Mouse (Mus musculus) liver, embryonic 14.5 days (tissue): ENCODE measurements around the gene Dusp3. TPM values are rescaled to one million over a fixed set of nuclear protein-coding genes. Genes with fewer than 3 reads are reported as not detected.
A peak's percentile ranks its signal among the peaks of the same experiment; 100 is the strongest.
"Not testable (repeated sequence)": the region's sequence is repeated elsewhere in the genome, so short reads cannot be mapped to it uniquely, and the experiment has no call there.

Experiments used
- ATAC-seq: fragments of 200-750 bp; cut with Nextera tagmentation; 2 replicates; pipeline ENCODE4 v1.8.0; 2017; ENCODE audit warnings: moderate number of reproducible peaks, mild to moderate bottlenecking, moderate library complexity; ENCODE audit not compliant: insufficient read depth
- DNase-seq, 3 experiments: peaks; one replicate each; pipeline ENCODE4 v3.0.0-alpha.2; 2012 to 2013; ENCODE audit warnings: low read depth in 3 of 3, low spot score in 3 of 3
- H3K27ac ChIP-seq: fragments of 300-500 bp; sonication (generic); 2 replicates; pipeline ENCODE4 v1.5.1; 2014; ENCODE audit warnings: moderate library complexity, mild to moderate bottlenecking, control low read depth, inconsistent platforms
- H3K27me3 ChIP-seq: fragments of 300-500 bp; sonication (generic); 2 replicates; pipeline ENCODE4 v1.6.1; 2014; ENCODE audit warnings: mild to moderate bottlenecking, low read length, moderate library complexity; ENCODE audit not compliant: control insufficient read depth, insufficient read depth
- H3K36me3 ChIP-seq: fragments of 300-500 bp; sonication (generic); replicated peaks from 2 replicates; pipeline ENCODE4 v1.6.1; 2014; ENCODE audit warnings: low read depth; ENCODE audit not compliant: control insufficient read depth, insufficient read depth
- H3K4me1 ChIP-seq, 2 experiments: fragments of 200-500 bp in 1 of 2; fragments of 300-500 bp in 1 of 2; sonication (generic) in 1 of 2; replicated peaks; 2 replicates each; pipeline ENCODE4 v1.6.1; 2012 to 2014; ENCODE audit warnings: antibody characterized with exemption in 1 of 2, inconsistent platforms in 1 of 2, low read length in 1 of 2; ENCODE audit not compliant: control insufficient read depth in 2 of 2, insufficient read depth in 2 of 2
- H3K4me2 ChIP-seq: fragments of 300-500 bp; sonication (generic); 2 replicates; pipeline ENCODE4 v1.6.1; 2014; ENCODE audit warnings: low read depth, mild to moderate bottlenecking, control low read depth, moderate library complexity
- H3K4me3 ChIP-seq, 2 experiments: fragments of 200-500 bp in 1 of 2; fragments of 300-500 bp in 1 of 2; sonication (generic) in 1 of 2; 2 replicates each; pipeline ENCODE4 v1.5.1; 2012 to 2014; ENCODE audit warnings: low read depth in 2 of 2, low read length in 2 of 2, mild to moderate bottlenecking in 2 of 2, control low read depth in 1 of 2, inconsistent platforms in 1 of 2, moderate library complexity in 1 of 2; ENCODE audit not compliant: insufficient read depth in 1 of 2
- H3K9ac ChIP-seq: fragments of 300-500 bp; sonication (generic); replicated peaks from 2 replicates; pipeline ENCODE4 v1.6.1; 2014; ENCODE audit warnings: mild to moderate bottlenecking, control low read depth, moderate library complexity
- H3K9me3 ChIP-seq: fragments of 300-500 bp; sonication (generic); 2 replicates; pipeline ENCODE4 v1.6.1; 2016; ENCODE audit warnings: low read length, mixed read lengths; ENCODE audit not compliant: control insufficient read depth
- CTCF ChIP-seq: IDR thresholded peaks from 2 replicates; pipeline ENCODE4 v1.5.1; 2016; ENCODE audit warnings: antibody characterized with exemption, low read depth, control low read depth
- EP300 ChIP-seq: IDR thresholded peaks from 2 replicates; pipeline ENCODE4 v1.6.1; 2016; ENCODE audit warnings: antibody characterized with exemption, low read depth
- WGBS: fragments of 180-500 bp; shearing (Covaris S2); extraction: QIAGEN DNeasy Blood & Tissue Kit; methylation state at CpG from one replicate; pipeline ENCODE4 v1.1.7; 2014; ENCODE audit not compliant: insufficient replicate concordance; 5-methylcytosine and 5-hydroxymethylcytosine counted together
- polyA plus RNA-seq, 2 experiments: library from polyadenylated mRNA; depleted of rRNA in 1 of 2; stranded (reverse) in 1 of 2; unstranded in 1 of 2; fragments of >200 nt; fragmentation: Nextera tagmentation in 1 of 2; extraction: Ambion mirVana in 1 of 2; gene quantifications; 2 replicates each; pipeline versions ENCODE4 v1.2.1 to v1.2.3; 2012 to 2014

Gene Dusp3
- polyA plus RNA-seq, 2 experiments = 4.8 to 6.3 TPM

GRCm38 (mm10) chr11:101985990-101986389, 823 bp downstream of the Dusp3 start:
- no peak for ATAC-seq
- WGBS = 9% methylated on average over 10 of the region's 10 CpGs
- no peak for TF ChIP-seq EP300
- TF ChIP-seq CTCF = peak; percentile 93
- peak; percentile 52 to 53 (median 52) for DNase-seq
- H3K36me3 ChIP-seq = no peaks in the 10 kb centered on the region
- H3K9ac ChIP-seq = no peak overlapping the region
- peaks cover 13% of the 10 kb centered on the region for H3K27me3 ChIP-seq
- no peak overlapping the region for H3K4me3 ChIP-seq
- H3K27ac ChIP-seq = no peak overlapping the region
- H3K4me2 ChIP-seq = no peak overlapping the region
- no peaks in the 10 kb centered on the region for H3K9me3 ChIP-seq
- H3K4me1 ChIP-seq = peaks cover 4 to 9% of the 10 kb centered on the region in 2 experiments

- not testable (repeated sequence) for H3K9ac ChIP-seq, H3K27ac ChIP-seq, H3K4me2 ChIP-seq, DNase-seq, ATAC-seq, H3K4me3 ChIP-seq, H3K4me1 ChIP-seq, H3K36me3 ChIP-seq, H3K9me3 ChIP-seq
- WGBS = 53% methylated on average over 6 of the region's 6 CpGs
- peaks cover 13% of the 10 kb centered on the region for H3K27me3 ChIP-seq
Observed at GRCm38 (mm10) chr11:101985450-101985849, 1.4 kb downstream of the Dusp3 start.

DNA sequence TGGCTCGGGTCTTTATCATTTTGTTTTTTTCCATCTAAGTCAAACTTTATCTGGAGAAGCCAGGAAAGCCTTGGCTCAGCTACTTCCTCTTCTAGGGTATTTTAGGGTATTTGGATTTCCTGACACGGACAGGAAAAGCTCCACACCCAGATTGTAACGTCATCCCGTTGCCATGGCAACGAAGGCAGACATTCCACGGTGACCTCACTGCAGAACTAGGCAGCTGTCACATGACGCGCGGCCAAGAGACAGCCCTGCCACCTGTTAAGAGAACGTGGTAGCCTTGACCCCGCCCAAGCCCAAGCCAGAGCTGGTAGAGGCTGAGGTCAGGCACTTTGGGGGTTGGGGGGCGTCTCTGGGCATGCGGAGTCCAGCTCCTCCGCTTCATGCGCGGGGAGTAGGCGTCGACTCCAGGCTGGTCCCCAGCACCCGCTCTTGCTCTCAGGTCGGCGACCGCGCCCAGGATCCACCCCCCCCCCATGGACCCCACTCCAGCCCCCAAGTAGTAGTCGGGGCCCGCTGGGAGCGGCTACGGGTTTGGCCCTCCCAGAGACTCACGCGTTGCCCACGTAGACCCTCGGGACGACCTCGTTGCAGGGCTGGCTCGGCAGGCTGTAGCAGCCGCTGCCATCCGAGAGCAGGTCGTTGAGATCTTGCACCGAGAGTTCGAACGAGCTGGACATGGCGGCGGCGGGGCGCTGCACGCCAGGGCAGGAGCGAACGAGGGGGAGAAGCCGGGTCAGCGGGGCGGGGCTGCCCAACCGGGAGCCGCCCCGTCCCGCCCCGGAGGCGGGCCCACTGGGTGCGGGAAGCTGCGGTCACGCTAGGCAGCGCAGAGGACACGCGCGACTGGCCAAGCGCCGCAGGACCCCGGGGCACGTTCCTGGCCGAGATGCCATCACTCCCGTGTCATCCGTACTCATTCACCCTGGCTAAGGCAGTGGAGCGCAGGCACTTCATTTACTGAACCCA, 2.5 kb downstream of the Dusp3 start, which contains the start of gene Cfap97d1:
TSS of gene Cfap97d1 (plus strand) at position 226 of the 972 bp plus-strand sequence.
- Histone ChIP-seq H3K36me3 (no peaks in the 10 kb centered on the region), H3K4me2 (peak within 1 kb of the TSS; percentile 83), H3K4me3 (peak within 1 kb of the TSS; percentile 59 to 61), H3K27me3 (peaks cover 13% of the 10 kb centered on the region), H3K9me3 (no peaks in the 10 kb centered on the region), H3K9ac (peak within 1 kb of the TSS; percentile 53), H3K4me1 (peaks cover 4 to 9% of the 10 kb centered on the region in 2 experiments), H3K27ac (no peak within 1 kb of the TSS)
- ATAC-seq (peak; percentile 76), DNase-seq (peak; percentile 70 to 80 (median 72))
- TF ChIP-seq CTCF (no peak), EP300 (0 out of 2 replicates have a peak, but pooled peaks have one; percentile 7)
- WGBS = under 1% methylated on average over 69 of the region's 71 CpGs

- Histone ChIP-seq H3K27me3 (peaks cover 13% of the 10 kb centered on the region), H3K27ac (no peak overlapping the region), H3K4me3 (peak overlapping the region in 1 of 2 experiments; percentile 26; a peak in 1 of 4 replicates), H3K4me2 (peak overlapping the region; percentile 83), H3K36me3 (no peaks in the 10 kb centered on the region), H3K9ac (no peak overlapping the region), H3K4me1 (peaks cover 4 to 9% of the 10 kb centered on the region in 2 experiments), H3K9me3 (no peaks in the 10 kb centered on the region)
- WGBS = 30% methylated on average over 10 of the region's 10 CpGs
- DNase-seq = no peak
- TF ChIP-seq CTCF (no peak), EP300 (no peak)
- ATAC-seq = no peak
Observed at GRCm38 (mm10) chr11:101983431-101983921, 3.3 kb downstream of the Dusp3 start.

GRCm38 (mm10) chr11:101982981-101983411, 3.8 kb downstream of the Dusp3 start:
- H3K36me3 ChIP-seq = no peaks in the 10 kb centered on the region
- TF ChIP-seq EP300 (no peak), CTCF (no peak)
- no peak for ATAC-seq
- DNase-seq = no peak
- H3K9ac ChIP-seq = no peak overlapping the region
- peaks cover 13% of the 10 kb centered on the region for H3K27me3 ChIP-seq
- H3K4me1 ChIP-seq = peaks cover 4 to 9% of the 10 kb centered on the region in 2 experiments
- WGBS = 49% methylated on average over 6 of the region's 6 CpGs
- peak overlapping the region; percentile 83; the same call in 1 of the 2 replicates for H3K4me2 ChIP-seq
- H3K9me3 ChIP-seq = no peaks in the 10 kb centered on the region
- no peak overlapping the region for H3K27ac ChIP-seq
- 0 out of 4 replicates have a peak overlapping the region, but pooled peaks of 1 of the 2 experiments have one; percentile 26 for H3K4me3 ChIP-seq
